Mouse (Mus musculus) lung, postnatal 0 days (tissue): ENCODE results near the gene Hnf1a.

ENCODE experiments used
- CTCF ChIP-seq: IDR thresholded peaks from 2 replicates; pipeline ENCODE4 v1.5.1; 2016; ENCODE audit warnings: antibody characterized with exemption, mild to moderate bottlenecking
- EP300 ChIP-seq: IDR thresholded peaks from 2 replicates; pipeline ENCODE4 v1.6.1; 2016; ENCODE audit warnings: antibody characterized with exemption, mild to moderate bottlenecking, control low read depth

- no peak for TF ChIP-seq CTCF
- TF ChIP-seq EP300, result no peak
Observed at GRCm38 (mm10) chr5:115003224-115003873, 32.5 kb upstream of the Hnf1a start.
